Mouse (Mus musculus) left cerebral cortex, postnatal 36 days (tissue): ENCODE measurements around the gene Slc29a1. TPM values are rescaled to one million over a fixed set of nuclear protein-coding genes. Genes with fewer than 3 reads are reported as not detected.

Experiments
- DNase-seq, 2 experiments: peaks; one replicate each; pipeline ENCODE4 v3.0.0; 2021 to 2022; ENCODE audit warnings: low spot score in 2 of 2, mixed read lengths in 1 of 2
- intact Hi-C: fragments of 180-260 bp; cut with DNase I; formaldehyde crosslinking; loops from one replicate; pipeline ENCODE4 v1.15.1; 2025
- total RNA-seq, 2 experiments: library from RNA; stranded (reverse); gene quantifications; 2 replicates each; pipeline ENCODE4 v1.2.3; 2021

The Slc29a1 gene
- total RNA-seq, 2 experiments from 2014 or later: 17.1 to 23.2 TPM

DNA sequence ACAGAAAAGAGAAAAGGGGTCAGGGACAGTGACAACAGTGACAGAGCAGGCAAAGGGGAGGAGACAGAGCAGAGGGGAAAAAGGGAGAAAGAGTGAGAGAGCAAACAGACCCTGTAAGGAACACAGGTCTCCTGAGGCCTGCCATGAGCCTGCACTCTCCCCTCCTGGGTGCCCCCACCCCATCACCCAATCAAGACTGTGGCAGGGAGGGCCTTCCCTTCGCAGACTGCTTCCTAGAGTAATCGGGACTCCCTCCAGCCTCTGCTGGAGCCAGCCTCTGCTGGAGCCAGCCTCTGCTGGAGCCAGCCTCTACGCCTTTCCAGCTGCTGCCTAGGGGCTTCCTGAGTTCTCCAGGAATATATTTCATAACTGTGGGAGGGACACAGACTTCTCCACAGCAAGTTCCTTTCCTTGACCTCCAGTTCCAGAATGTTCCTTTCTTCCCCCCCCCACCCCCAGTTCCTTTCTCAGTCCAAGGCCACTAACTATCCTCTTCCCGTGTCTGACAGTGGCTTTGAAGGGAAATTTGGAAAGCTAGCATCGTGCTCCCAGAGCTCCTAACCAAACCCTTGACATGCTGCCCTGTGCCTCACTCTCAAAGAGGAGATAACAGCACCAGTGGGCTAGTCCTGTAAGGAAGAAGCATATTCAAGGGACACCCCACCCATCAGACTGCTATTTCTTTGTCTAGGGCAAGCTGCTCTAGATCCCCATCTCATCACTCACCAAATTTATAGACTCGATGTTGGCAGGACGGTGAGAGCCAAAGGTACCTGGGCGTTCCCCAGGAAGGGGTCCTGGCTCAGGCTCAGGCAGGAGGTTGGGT is 6.6 kb downstream of the Slc29a1 start:
- intact Hi-C loops: no loop called here
- DNase-seq: no peak

GRCm38 (mm10) chr17:45591701-45592605 is 7.5 kb downstream of the Slc29a1 start:
- intact Hi-C loops: no loop called here
- DNase-seq: no peak

DNA sequence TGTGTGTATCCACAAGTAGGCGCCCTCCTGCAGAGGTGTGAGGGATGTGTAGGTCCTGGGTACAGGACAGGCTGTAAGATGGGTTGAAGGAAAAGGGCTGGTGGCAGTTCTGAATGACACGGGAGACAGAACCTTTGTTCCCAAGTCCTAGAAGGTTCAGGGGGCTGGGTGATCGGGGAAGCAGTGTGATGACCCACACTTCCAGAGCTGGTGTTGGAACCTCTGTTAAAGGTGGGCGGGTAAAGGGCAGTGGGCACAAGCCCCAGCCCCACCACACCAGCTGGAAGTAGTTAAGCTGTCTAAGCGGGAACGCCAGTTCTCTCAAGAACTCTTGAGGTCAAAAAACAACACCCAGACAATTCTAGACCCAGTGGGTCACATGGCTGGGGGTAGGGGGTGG is 9.0 kb downstream of the Slc29a1 start:
- no peak for DNase-seq
- intact Hi-C loops: no loop called here

- DNase-seq: no peak
- intact Hi-C loops: loop anchor here (5.0 kb wide), 1 partner anchor 127 kb away; no protein-coding TSS in a partner anchor
These were observed 9.6 kb downstream of the Slc29a1 start for GRCm38 (mm10) chr17:45589844-45590243.

- intact Hi-C loops: loop anchor here (5.0 kb wide), 1 partner anchor 128 kb away; no protein-coding TSS in a partner anchor
- no peak for DNase-seq
These were observed 10.2 kb downstream of the Slc29a1 start for GRCm38 (mm10) chr17:45589236-45589635.

- no peak for DNase-seq
- intact Hi-C loops: loop anchor here (5.0 kb wide), 1 partner anchor 129 kb away; no protein-coding TSS in a partner anchor
These were observed 11.0 kb downstream of the Slc29a1 start for GRCm38 (mm10) chr17:45588370-45588769.

- intact Hi-C loops: loop anchor here (5.0 kb wide), 1 partner anchor 131 kb away; no protein-coding TSS in a partner anchor
- DNase-seq: no peak
These were observed 13.0 kb downstream of the Slc29a1 start for GRCm38 (mm10) chr17:45586449-45586837.

- no peak for DNase-seq
- intact Hi-C loops: loop anchor here (2.0 to 5.0 kb wide), 3 partner anchors 43 to 131 kb away; no protein-coding TSS in a partner anchor
These were observed 13.5 kb downstream of the Slc29a1 start for GRCm38 (mm10) chr17:45585725-45586448.

DNA sequence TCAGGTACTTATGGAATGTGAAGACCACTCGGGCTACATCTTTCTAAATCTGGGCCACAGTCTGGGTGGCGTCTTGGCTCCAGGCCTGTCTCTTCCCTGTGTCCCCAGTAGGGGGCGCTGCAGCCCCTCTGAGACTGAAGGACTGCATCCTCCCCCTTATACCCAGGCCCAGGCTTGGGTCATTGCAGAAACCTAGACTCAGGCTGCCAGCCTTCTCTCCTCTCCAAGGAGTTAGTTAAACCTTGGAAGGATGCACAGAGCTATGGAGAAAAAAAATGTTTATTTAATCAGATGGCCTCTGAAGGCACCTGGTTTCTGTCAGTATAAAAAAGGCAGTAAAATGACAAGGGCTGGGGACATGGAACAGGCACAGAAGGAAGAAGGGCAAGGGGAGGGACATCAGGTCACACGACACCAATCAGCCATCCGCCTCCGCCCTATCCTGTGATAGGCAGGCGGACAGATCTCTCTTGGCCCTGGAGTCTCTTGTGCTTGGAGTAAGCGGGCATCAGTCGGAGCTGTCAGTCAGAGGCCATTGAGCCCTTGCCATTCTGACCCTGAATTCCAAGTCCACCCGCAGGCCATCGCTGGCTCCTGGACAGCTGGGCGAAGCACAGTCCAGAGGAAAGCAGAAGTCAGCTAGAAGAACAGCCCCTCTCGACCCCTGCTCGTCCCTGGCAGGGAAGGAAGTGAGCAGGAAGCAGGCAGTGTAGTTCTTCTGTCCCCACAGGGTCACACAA is 14.3 kb downstream of the Slc29a1 start:
- intact Hi-C loops: loop anchor here (2.0 to 5.0 kb wide), 3 partner anchors 44 to 132 kb away; no protein-coding TSS in a partner anchor
- DNase-seq: peak; percentile 67 to 73

DNA sequence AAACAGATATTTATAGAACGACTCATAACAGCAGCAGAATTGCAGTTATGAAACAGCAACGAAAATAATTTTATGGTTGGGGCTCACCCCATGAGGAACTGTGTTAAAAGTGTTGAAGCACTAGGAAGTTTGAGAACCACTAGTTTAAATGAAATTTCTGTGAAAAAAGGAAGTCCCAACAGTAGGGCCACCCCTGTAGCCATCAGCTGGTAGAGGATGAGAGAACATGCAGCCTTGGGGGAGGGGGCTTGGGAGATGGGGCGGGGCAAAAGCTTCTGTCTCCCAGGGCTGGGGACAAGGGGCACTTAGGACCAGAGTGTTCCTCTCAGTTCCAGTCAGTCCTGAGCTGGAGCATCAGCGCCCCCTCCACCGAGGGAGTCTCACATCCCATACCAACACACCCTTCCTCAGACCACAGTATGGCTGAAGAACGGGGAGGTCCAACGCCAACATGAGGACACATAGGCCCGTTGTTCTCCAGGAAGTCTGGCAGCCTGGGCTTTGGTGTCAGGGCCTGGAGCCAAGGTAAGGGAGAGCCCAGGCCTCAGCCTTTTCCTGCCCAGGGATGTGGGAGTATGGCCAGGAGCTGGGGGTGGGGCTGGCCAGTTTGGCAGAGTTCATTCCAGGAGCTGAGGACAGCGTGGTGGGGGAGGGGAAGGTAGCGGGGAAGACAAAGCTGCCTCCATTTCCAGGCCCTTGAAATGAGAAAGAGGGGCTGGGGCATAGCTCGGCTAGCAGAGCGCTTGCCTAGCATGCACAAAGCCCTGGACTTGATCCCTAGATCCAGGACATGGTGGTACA is 15.1 kb downstream of the Slc29a1 start:
- intact Hi-C loops: loop anchor here (2.0 kb wide), 2 partner anchors 45 to 59 kb away; no protein-coding TSS in a partner anchor
- peak; percentile 40 to 59 for DNase-seq

- no peak for DNase-seq
- intact Hi-C loops: no loop called here
These were observed 16.6 kb downstream of the Slc29a1 start for GRCm38 (mm10) chr17:45582715-45583355.

- no peak for DNase-seq
- intact Hi-C loops: no loop called here
These were observed 17.2 kb downstream of the Slc29a1 start for GRCm38 (mm10) chr17:45582188-45582587.

DNA sequence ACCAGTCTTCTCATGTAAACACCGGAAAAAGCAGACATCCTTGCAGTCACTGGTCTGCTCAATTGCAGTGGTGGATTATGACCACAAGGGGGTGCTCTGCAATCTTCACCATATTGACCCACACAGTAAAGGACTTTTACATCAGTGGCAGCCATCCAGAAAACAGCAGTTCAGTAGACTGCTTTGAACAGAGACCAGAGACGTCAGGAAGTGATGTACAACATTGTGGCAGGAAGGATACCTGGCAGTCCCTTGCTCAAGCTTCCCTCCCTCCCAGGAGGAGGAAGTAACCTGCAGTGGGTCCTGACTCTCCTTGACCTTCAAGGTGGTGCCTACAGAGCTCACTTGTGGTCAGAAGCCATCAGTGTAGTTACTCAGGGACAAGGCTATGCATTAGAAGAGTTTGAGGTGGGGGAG is 17.8 kb downstream of the Slc29a1 start:
- DNase-seq: peak; percentile 48 to 67
- intact Hi-C loops: no loop called here

DNA sequence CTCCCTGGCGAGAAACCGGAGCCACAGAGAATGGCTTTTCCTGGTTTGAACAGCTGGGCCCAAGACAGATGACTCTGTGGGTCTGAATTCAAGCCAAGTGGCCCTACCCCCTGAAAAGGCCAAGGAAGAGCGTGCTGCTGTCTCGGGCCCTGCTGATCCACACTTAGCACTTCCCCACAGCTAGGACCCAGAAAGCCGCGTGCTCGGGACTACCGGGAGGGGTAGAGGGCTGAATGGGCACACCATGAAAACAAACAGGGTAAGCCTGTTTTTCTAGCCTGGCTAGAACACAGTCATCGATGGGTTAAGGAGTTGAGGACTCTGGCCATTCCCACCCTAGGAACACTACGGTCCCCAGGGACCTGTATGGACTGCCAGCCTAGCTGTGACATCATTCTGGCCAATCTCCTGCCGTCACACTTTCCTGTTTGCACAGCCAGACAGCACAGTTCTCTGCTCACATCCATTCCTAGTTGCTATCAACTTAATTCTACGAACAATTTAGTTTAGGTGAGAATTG is 18.4 kb downstream of the Slc29a1 start:
- intact Hi-C loops: no loop called here
- DNase-seq: no peak

GRCm38 (mm10) chr17:45579554-45579953 is 19.9 kb downstream of the Slc29a1 start:
- no peak for DNase-seq
- intact Hi-C loops: no loop called here

DNA sequence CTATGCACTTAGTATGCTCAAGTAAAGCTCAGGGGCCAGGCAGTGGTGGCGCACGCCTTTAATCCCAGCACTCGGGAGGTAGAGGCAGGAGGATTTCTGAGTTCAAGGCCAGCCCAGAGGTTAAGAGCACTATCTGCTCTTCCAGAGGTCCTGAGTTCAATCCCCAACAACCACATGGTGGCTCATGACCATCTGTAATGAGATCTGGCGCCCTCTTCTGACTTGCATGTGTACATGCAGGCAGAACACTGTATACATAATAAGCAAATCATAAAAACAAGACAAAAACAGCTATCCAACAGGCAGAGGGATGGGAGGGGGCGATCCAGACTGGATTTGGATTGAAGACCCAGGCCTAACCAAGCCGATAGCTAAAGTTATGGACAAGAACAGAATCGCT is 20.6 kb downstream of the Slc29a1 start:
- intact Hi-C loops: no loop called here
- DNase-seq: no peak

DNA sequence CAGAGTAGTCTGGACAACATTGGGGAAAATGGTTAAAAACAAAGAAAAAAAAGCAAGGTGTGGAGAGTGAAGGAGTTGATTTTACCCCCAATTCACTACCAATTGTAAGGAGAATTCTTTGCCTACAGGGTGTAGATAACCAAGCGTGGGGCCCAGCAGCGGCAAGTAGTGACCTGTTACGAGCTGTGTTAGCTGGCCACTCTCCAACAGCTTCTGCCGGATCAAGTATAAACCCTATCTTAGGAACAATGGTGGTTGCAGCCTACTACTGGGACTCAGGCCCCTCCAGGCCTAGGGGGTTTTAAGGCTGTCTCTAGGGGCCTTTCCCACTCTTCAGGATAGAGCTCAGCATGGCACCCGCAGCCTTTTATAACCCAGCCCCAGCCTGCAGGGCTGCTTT is 21.2 kb downstream of the Slc29a1 start:
- DNase-seq: no peak
- intact Hi-C loops: no loop called here
